Mouse (Mus musculus) CD8-positive naive resting alpha-beta T cell, adult 2 months (primary cell): ENCODE measurements around the gene Atp8b3.

ENCODE experiments used
- DNase-seq, 2 experiments: peaks; one replicate each; pipeline ENCODE4 v3.0.0; 2022; ENCODE audit warnings: low read depth in 2 of 2, low spot score in 2 of 2

Gene Atp8b3

GRCm38 (mm10) chr10:80568876-80569275 is 30.0 kb upstream of the Atp8b3 start:
- no peak for DNase-seq

GRCm38 (mm10) chr10:80566375-80567092 is 27.6 kb upstream of the Atp8b3 start:
- peak; percentile 87 to 92 for DNase-seq

- DNase-seq = peak; percentile 90 to 96
Measured at GRCm38 (mm10) chr10:80561116-80561944, 22.4 kb upstream of the Atp8b3 start, which contains the start of gene Rexo1. Gene Rexo1, minus strand, starts transcription at chr10:80561560.

- DNase-seq = no peak
Measured at GRCm38 (mm10) chr10:80560621-80561020, 21.7 kb upstream of the Atp8b3 start.

- DNase-seq = no peak
Measured at GRCm38 (mm10) chr10:80559431-80559830, 20.5 kb upstream of the Atp8b3 start.

- DNase-seq = peak; percentile 61 to 64
Measured at GRCm38 (mm10) chr10:80557346-80557965, 18.5 kb upstream of the Atp8b3 start.

- DNase-seq = no peak
Measured at GRCm38 (mm10) chr10:80553997-80554396, 15.1 kb upstream of the Atp8b3 start.

GRCm38 (mm10) chr10:80553575-80553974 is 14.7 kb upstream of the Atp8b3 start:
- no peak for DNase-seq

- no peak for DNase-seq
Measured at GRCm38 (mm10) chr10:80552364-80552763, 13.4 kb upstream of the Atp8b3 start.

- DNase-seq = no peak
Measured at GRCm38 (mm10) chr10:80549279-80549678, 10.4 kb upstream of the Atp8b3 start.

GRCm38 (mm10) chr10:80548428-80549006 is 9.6 kb upstream of the Atp8b3 start:
- peak in 1 of 2 experiments; percentile 22 for DNase-seq

- no peak for DNase-seq
Measured at GRCm38 (mm10) chr10:80547539-80547938, 8.6 kb upstream of the Atp8b3 start.

- no peak for DNase-seq
Measured at GRCm38 (mm10) chr10:80546945-80547344, 8.0 kb upstream of the Atp8b3 start.

- DNase-seq = no peak
Measured at GRCm38 (mm10) chr10:80545590-80545989, 6.7 kb upstream of the Atp8b3 start.

- no peak for DNase-seq
Measured at GRCm38 (mm10) chr10:80543873-80544272, 4.9 kb upstream of the Atp8b3 start.

GRCm38 (mm10) chr10:80539493-80539892 is 569 bp upstream of the Atp8b3 start:
- no peak for DNase-seq

GRCm38 (mm10) chr10:80538180-80538579 is 744 bp downstream of the Atp8b3 start:
- DNase-seq = no peak

- DNase-seq = no peak
Measured at GRCm38 (mm10) chr10:80535711-80536110, 3.2 kb downstream of the Atp8b3 start.

GRCm38 (mm10) chr10:80535071-80535470 is 3.9 kb downstream of the Atp8b3 start:
- DNase-seq = peak in 1 of 2 experiments; percentile 14

- no peak for DNase-seq
Measured at GRCm38 (mm10) chr10:80533704-80534103, 5.2 kb downstream of the Atp8b3 start.

GRCm38 (mm10) chr10:80532783-80533182 is 6.1 kb downstream of the Atp8b3 start:
- no peak for DNase-seq
